Mouse (Mus musculus): ENCODE measurements around the gene Krtap31-1. TPM values are rescaled to one million over a fixed set of nuclear protein-coding genes. Genes with fewer than 3 reads are reported as not detected.
"Not testable (repeated sequence)": the region's sequence is repeated elsewhere in the genome, so short reads cannot be mapped to it uniquely, and the experiment has no call there.

The Krtap31-1 gene
- not detected in 2 replicates for polyA plus RNA-seq (2012; rRNA removed)

DNA sequence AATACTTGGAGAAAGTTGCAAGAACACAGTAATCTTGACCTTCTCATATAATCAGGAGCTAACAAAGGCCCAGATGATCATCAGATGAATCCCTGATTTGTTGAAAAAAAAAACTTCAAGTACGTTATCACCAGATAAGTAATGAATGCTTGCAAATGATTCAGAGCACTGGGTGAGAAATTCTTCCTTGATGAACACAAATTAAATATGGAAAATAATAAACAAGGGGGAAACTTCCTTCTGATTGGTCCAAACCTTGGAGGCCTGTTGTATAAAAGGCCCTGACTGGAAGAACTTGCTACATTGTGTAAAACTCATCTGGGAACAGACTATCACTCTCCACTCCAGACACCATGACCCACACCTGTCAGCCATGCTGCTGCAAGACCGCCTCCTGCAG is at the start of gene Krtap31-1:
Gene Krtap31-1 (plus strand): TSS at position 301 of the 400 bp plus-strand sequence.
- no peak for DNase-seq (ENCODE audit: low read depth)

DNA sequence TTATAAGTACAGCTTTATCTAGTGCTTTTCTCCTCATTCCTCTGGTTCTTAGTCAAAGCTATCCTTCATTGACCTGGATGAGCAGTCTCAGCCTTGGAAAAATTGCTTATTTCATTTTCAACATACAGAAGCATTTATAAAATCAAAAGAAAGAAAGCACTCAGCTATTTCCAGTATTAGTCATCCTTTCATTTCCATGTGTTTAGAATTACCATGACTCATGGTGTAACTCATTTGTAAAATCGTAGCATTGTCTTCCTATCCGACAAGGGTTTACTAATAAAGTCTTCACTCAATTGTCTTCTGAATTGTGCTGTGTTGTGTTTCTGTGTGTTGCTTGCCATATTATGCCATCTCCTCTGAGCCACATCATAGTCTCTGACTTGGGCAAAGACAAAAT is 49.0 kb upstream of the Krtap31-1 start:
- no peak for DNase-seq (ENCODE audit: low read depth)

DNA sequence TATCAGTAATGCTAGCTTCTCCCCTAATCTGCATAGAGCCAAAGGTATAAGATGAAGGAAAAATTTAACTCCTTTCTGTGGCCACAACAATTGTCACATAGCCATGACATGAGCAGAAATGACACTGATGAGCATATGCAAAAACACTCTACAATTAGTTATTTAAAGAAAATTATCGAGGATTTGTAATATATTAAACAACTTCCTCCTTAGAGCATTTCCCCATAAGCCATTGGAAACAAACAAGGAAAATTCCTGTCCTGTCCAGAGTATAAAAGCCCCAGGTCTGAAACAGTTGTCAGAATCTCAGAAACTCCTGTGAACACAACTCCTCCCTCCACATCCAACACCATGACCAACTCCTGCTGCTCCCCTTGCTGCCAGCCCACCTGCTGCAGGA is 43.5 kb upstream of the Krtap31-1 start, which contains the start of gene Gm11559:
Gene Gm11559 (plus strand): TSS at position 301 of the 400 bp plus-strand sequence.
- DNase-seq (ENCODE audit: low read depth): not testable (repeated sequence)

DNA sequence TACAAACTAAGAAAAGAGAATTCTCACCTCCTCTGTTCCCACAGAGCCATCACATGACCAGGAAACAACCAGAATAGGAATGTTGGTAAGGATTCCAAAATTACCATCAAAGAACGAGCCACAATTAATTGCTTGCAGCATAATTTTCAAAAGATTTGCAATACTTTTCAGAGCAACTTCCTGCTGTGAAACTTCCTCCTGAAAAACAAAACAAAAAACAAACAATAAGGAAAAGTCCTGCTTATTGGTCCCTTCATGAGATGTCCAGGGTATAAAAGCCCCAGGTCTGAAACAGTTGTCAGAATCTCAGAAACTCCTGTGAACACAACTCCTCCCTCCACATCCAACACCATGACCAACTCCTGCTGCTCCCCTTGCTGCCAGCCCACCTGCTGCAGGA is 34.6 kb upstream of the Krtap31-1 start, which contains the start of gene Krtap9-1:
Gene Krtap9-1 (plus strand): TSS at position 301 of the 400 bp plus-strand sequence.
- not testable (repeated sequence) for DNase-seq (ENCODE audit: low read depth)

- DNase-seq (ENCODE audit: low read depth): not testable (repeated sequence)
These were observed 28.8 kb upstream of the Krtap31-1 start, which contains the start of gene Gm11567 for GRCm38 (mm10) chr11:99878887-99879286. Gene Gm11567 (plus strand): TSS chr11:99879187.

GRCm38 (mm10) chr11:99914451-99914850 is 6.7 kb downstream of the Krtap31-1 start, which contains the start of gene Gm11565:
Gene Gm11565 (plus strand): TSS chr11:99914751.
- no peak for DNase-seq (ENCODE audit: low read depth)

GRCm38 (mm10) chr11:99935991-99936390 is 28.3 kb downstream of the Krtap31-1 start, which contains the start of gene Krtap31-2:
Gene Krtap31-2 (plus strand): TSS chr11:99936291.
- no peak for DNase-seq (ENCODE audit: low read depth)

GRCm38 (mm10) chr11:99937751-99938264 is 30.1 kb downstream of the Krtap31-1 start:
- no peak for DNase-seq (ENCODE audit: low read depth)

DNA sequence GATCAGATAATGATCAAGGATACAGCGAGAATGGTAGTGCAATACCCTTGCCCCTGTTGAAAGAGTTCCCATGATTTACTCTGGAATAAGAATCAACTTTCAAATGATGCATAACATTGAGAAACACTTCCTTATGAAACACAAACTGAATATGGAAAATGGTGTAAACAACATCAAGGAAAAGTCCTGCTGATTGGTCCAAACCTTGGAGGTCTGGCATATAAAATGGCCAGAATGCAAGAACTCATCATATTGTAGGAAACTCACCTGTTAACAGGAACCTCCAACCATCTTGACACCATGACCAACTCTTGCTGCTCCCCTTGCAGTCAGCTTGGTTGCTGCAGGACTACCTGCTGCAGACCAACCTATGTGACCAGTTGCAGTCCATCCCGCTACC is 40.5 kb downstream of the Krtap31-1 start, which contains the start of gene Krtap9-5:
Gene Krtap9-5 (plus strand): TSS at position 301 of the 400 bp plus-strand sequence.
- no peak for DNase-seq (ENCODE audit: low read depth)

Other genes with a start within 250 kb of the Krtap31-1 start
- gene Gm11563, start 249.0 kb upstream of the Krtap31-1 start, polyA plus RNA-seq (2012; rRNA removed): not detected in 2 replicates
- gene Krtap4-6, start 242.0 kb upstream of the Krtap31-1 start, polyA plus RNA-seq (2012; rRNA removed): not detected in 2 replicates
- not detected in 2 replicates for gene Gm14190, start 217.2 kb upstream of the Krtap31-1 start, polyA plus RNA-seq (2012; rRNA removed)
- gene Gm14180, start 173.6 kb upstream of the Krtap31-1 start, polyA plus RNA-seq (2012; rRNA removed): not detected in 2 replicates
- not detected in 2 replicates for gene Gm11595, start 135.0 kb upstream of the Krtap31-1 start, polyA plus RNA-seq (2012; rRNA removed)
- not detected in 2 replicates for gene Krtap4-8, start 127.2 kb upstream of the Krtap31-1 start, polyA plus RNA-seq (2012; rRNA removed)
- not detected in 2 replicates for gene Krtap4-9, start 122.7 kb upstream of the Krtap31-1 start, polyA plus RNA-seq (2012; rRNA removed)
- gene Gm11596, start 114.5 kb upstream of the Krtap31-1 start, polyA plus RNA-seq (2012; rRNA removed): not detected in 2 replicates
- not detected in 2 replicates for gene Gm11569, start 109.0 kb upstream of the Krtap31-1 start, polyA plus RNA-seq (2012; rRNA removed)
- gene Gm11554, start 103.5 kb upstream of the Krtap31-1 start, polyA plus RNA-seq (2012; rRNA removed): not detected in 2 replicates
- gene Krtap4-13, start 98.0 kb upstream of the Krtap31-1 start, polyA plus RNA-seq (2012; rRNA removed): not detected in 2 replicates
- gene Gm11564, start 92.3 kb upstream of the Krtap31-1 start, polyA plus RNA-seq (2012; rRNA removed): not detected in 2 replicates
- gene 2300003K06Rik, start 69.9 kb upstream of the Krtap31-1 start, polyA plus RNA-seq (2012; rRNA removed): not detected in 2 replicates
- gene Krtap4-16, start 56.3 kb upstream of the Krtap31-1 start, polyA plus RNA-seq (2012; rRNA removed): not detected in 2 replicates
- not detected in 2 replicates for gene Gm11568, start 50.0 kb upstream of the Krtap31-1 start, polyA plus RNA-seq (2012; rRNA removed)
- not detected in 2 replicates for gene Gm11559, start 43.4 kb upstream of the Krtap31-1 start, polyA plus RNA-seq (2012; rRNA removed)
- not detected in 2 replicates for gene Krtap9-1, start 34.5 kb upstream of the Krtap31-1 start, polyA plus RNA-seq (2012; rRNA removed)
- gene Gm11567, start 28.7 kb upstream of the Krtap31-1 start, polyA plus RNA-seq (2012; rRNA removed): not detected in 2 replicates
- not detected in 2 replicates for gene Gm11565, start 6.8 kb downstream of the Krtap31-1 start, polyA plus RNA-seq (2012; rRNA removed)
- not detected in 2 replicates for gene Krtap31-2, start 28.4 kb downstream of the Krtap31-1 start, polyA plus RNA-seq (2012; rRNA removed)
- not detected in 2 replicates for gene Krtap9-5, start 40.6 kb downstream of the Krtap31-1 start, polyA plus RNA-seq (2012; rRNA removed)
- gene Krtap29-1, start 71.1 kb downstream of the Krtap31-1 start, polyA plus RNA-seq (2012; rRNA removed): not detected in 2 replicates
- not detected in 2 replicates for gene Krtap16-1, start 78.7 kb downstream of the Krtap31-1 start, polyA plus RNA-seq (2012; rRNA removed)
- gene Krtap17-1, start 86.1 kb downstream of the Krtap31-1 start, polyA plus RNA-seq (2012; rRNA removed): not detected in 2 replicates
- 0.09 TPM in 1 of 2 replicates, not detected in the other for gene Krt33a, start 108.3 kb downstream of the Krtap31-1 start, polyA plus RNA-seq (2012; rRNA removed)
- gene Krt33b, start 121.9 kb downstream of the Krtap31-1 start, polyA plus RNA-seq (2012; rRNA removed): not detected in 2 replicates
- not detected in 2 replicates for gene Krt34, start 133.6 kb downstream of the Krtap31-1 start, polyA plus RNA-seq (2012; rRNA removed)
- 0.16 and 0.19 TPM in 2 replicates for gene Krt31, start 142.6 kb downstream of the Krtap31-1 start, polyA plus RNA-seq (2012; rRNA removed)
- 0.71 and 3.7 TPM in 2 replicates for gene Krt32, start 180.3 kb downstream of the Krtap31-1 start, polyA plus RNA-seq (2012; rRNA removed)
- 0.13 and 0.35 TPM in 2 replicates for gene Krt35, start 188.3 kb downstream of the Krtap31-1 start, polyA plus RNA-seq (2012; rRNA removed)
- 0.63 and 1.0 TPM in 2 replicates for gene Krt36, start 197.7 kb downstream of the Krtap31-1 start, polyA plus RNA-seq (2012; rRNA removed)
- gene Krt13, start 213.6 kb downstream of the Krtap31-1 start, polyA plus RNA-seq (2012; rRNA removed): not detected in 2 replicates
- gene Krt15, start 228.0 kb downstream of the Krtap31-1 start, polyA plus RNA-seq (2012; rRNA removed): 22.6 and 22.7 TPM in 2 replicates
- gene Krt19, start 240.7 kb downstream of the Krtap31-1 start, polyA plus RNA-seq (2012; rRNA removed): 181 and 213 TPM in 2 replicates

All from gonadal fat pad, adult 2 months (tissue).